18 mouse cellular contexts compared by ENCODE assay signal in genomic region chr14:9974402-9974801, GRCm38 (mm10).
DNase-seq lines count a peak whose midpoint lies in the region; ATAC-seq and TF ChIP-seq lines count a peak whose summit lies in the region.
"Had no signal": no experiment of that assay in that cellular context is flagged by ENCODE, and none has a peak within 500 bp of the region (broad histone marks: within the 10 kb centered on the region; RNA-seq: fewer than 3 reads in every experiment).

No protein-coding gene starts in this region.

- no peak for TF ChIP-seq CTCF in brain, embryonic 14.5 days (IDR thresholded peaks at IDR 0.05; ENCODE audit: borderline replicate concordance, extremely low read depth, insufficient read depth, insufficient read length)

- H3K4me1 ChIP-seq in forebrain, embryonic 13.5 days: no peaks in the 10 kb centered on the region; the same call in 1 of the 2 replicates
- H3K4me1 ChIP-seq in forebrain, embryonic 11.5 days (replicated peaks; ENCODE audit: control insufficient read depth, insufficient read depth, low read length): no peaks in the 10 kb centered on the region
- H3K4me1 ChIP-seq in midbrain, embryonic 13.5 days (replicated peaks): peaks cover 4% of the 10 kb centered on the region
- H3K4me1 ChIP-seq: heart, embryonic 10.5 days; limb, embryonic 10.5 days; liver, embryonic 12.5 days had no signal

- 43% methylated on average over 3 of the region's 3 CpGs for WGBS in forebrain, embryonic 13.5 days
- WGBS in forebrain, embryonic 11.5 days: 61% methylated on average over 3 of the region's 3 CpGs
- 16% methylated on average over 3 of the region's 3 CpGs for WGBS in midbrain, embryonic 13.5 days

- no peaks in the 10 kb centered on the region for H3K27me3 ChIP-seq in forebrain, embryonic 13.5 days
- no peaks in the 10 kb centered on the region for H3K27me3 ChIP-seq in forebrain, embryonic 11.5 days (ENCODE audit: control insufficient read depth, insufficient read depth, low read length)
- no peaks in the 10 kb centered on the region for H3K27me3 ChIP-seq in midbrain, embryonic 13.5 days
- H3K27me3 ChIP-seq: liver, embryonic 12.5 days had no signal

- no peak overlapping the region for H3K4me2 ChIP-seq in forebrain, embryonic 13.5 days
- no peak overlapping the region for H3K4me2 ChIP-seq in forebrain, embryonic 11.5 days (ENCODE audit: low read depth, low read length, severe bottlenecking)
- H3K4me2 ChIP-seq in midbrain, embryonic 13.5 days (replicated peaks): no peak overlapping the region
- H3K4me2 ChIP-seq: liver, embryonic 12.5 days; lung, embryonic 14.5 days had no signal

- no peak for TF ChIP-seq POLR2A in brain, embryonic 14.5 days (IDR thresholded peaks at IDR 0.05; ENCODE audit: borderline replicate concordance, extremely low read depth, insufficient read depth, insufficient read length, poor library complexity, severe bottlenecking)

- no peaks in the 10 kb centered on the region for H3K9me3 ChIP-seq in forebrain, embryonic 13.5 days (replicated peaks)
- H3K9me3 ChIP-seq in forebrain, embryonic 11.5 days (ENCODE audit: control insufficient read depth, low read length): no peaks in the 10 kb centered on the region
- no peaks in the 10 kb centered on the region for H3K9me3 ChIP-seq in midbrain, embryonic 13.5 days
- H3K9me3 ChIP-seq: heart, embryonic 10.5 days; limb, embryonic 10.5 days; liver, embryonic 12.5 days had no signal

- ATAC-seq in forebrain, embryonic 13.5 days: 0 out of 2 replicates have a peak, but pooled peaks have one; percentile 72
- ATAC-seq in forebrain, embryonic 11.5 days (replicated peaks; ENCODE audit: low FRiP score): no peak
- peak; percentile 73 for ATAC-seq in midbrain, embryonic 13.5 days
- ATAC-seq: liver, embryonic 12.5 days had no signal

- intact Hi-C loops in left cerebral cortex, postnatal 25 days (cut with DNase I): no loop called here
- intact Hi-C loops in left cerebral cortex, postnatal 36 days (cut with DNase I): no loop called here

- H3K36me3 ChIP-seq in forebrain, embryonic 13.5 days (ENCODE audit: poor library complexity, severe bottlenecking): no peaks in the 10 kb centered on the region
- no peaks in the 10 kb centered on the region for H3K36me3 ChIP-seq in forebrain, embryonic 11.5 days (ENCODE audit: control insufficient read depth, insufficient read depth, low read length)
- H3K36me3 ChIP-seq in midbrain, embryonic 13.5 days: no peaks in the 10 kb centered on the region
- H3K36me3 ChIP-seq: heart, embryonic 10.5 days; limb, embryonic 10.5 days; liver, embryonic 12.5 days had no signal

- no peak overlapping the region for H3K27ac ChIP-seq in forebrain, embryonic 13.5 days
- no peak overlapping the region for H3K27ac ChIP-seq in forebrain, embryonic 11.5 days (ENCODE audit: low read depth, low read length)
- H3K27ac ChIP-seq in midbrain, embryonic 13.5 days: no peak overlapping the region
- H3K27ac ChIP-seq: heart, embryonic 10.5 days; limb, embryonic 10.5 days; liver, embryonic 12.5 days; macrophage had no signal

- no peak overlapping the region for H3K9ac ChIP-seq in forebrain, embryonic 13.5 days
- H3K9ac ChIP-seq in forebrain, embryonic 11.5 days (ENCODE audit: low read length): no peak overlapping the region
- no peak overlapping the region for H3K9ac ChIP-seq in midbrain, embryonic 13.5 days (replicated peaks)
- H3K9ac ChIP-seq: liver, embryonic 12.5 days; lung, embryonic 14.5 days had no signal

- DNase-seq in forebrain, embryonic 11.5 days (ENCODE audit: low spot score): no peak
- peak; percentile 5 to 25 for DNase-seq in left cerebral cortex, postnatal 25 days (ENCODE audit: low spot score in 2 of 2)
- DNase-seq in left cerebral cortex, postnatal 36 days (ENCODE audit: low spot score in 2 of 2): no peak
- DNase-seq in brain, embryonic 14.5 days (ENCODE audit: low read depth): peak; percentile 69
- no peak for DNase-seq in kidney, postnatal 36 days
- DNase-seq in lung, postnatal 4 days: no peak
- DNase-seq: adrenal gland, adult 8-10 months; cerebellum, adult 2 months; gastrocnemius, postnatal 36 days; kidney, adult 9 months; lung, embryonic 14.5 days; retina, postnatal 1 day had no signal

- no peak overlapping the region for H3K4me3 ChIP-seq in forebrain, embryonic 13.5 days
- no peak overlapping the region for H3K4me3 ChIP-seq in forebrain, embryonic 11.5 days (ENCODE audit: low read depth, low read length)
- no peak overlapping the region for H3K4me3 ChIP-seq in midbrain, embryonic 13.5 days (replicated peaks)
- H3K4me3 ChIP-seq: heart, embryonic 10.5 days; limb, embryonic 10.5 days; liver, embryonic 12.5 days had no signal

Comparison
In these comparisons a context has a peak if more than half of its experiments do, and no peak if none do; other contexts are left out.
1. DNase-seq: peak in left cerebral cortex, postnatal 25 days (2 of 2) and brain, embryonic 14.5 days (single experiment); none in forebrain, embryonic 11.5 days (single experiment), left cerebral cortex, postnatal 36 days (0 of 2), kidney, postnatal 36 days (0 of 2) and lung, postnatal 4 days (0 of 2).